Mouse (Mus musculus) embryonic fibroblast, embryonic 13.5 days (primary cell): ENCODE data around the gene Cyp2d26. TPM values are rescaled to one million over a fixed set of nuclear protein-coding genes. Genes with fewer than 3 reads are reported as not detected.

Source experiments
- H3K27ac ChIP-seq: 2 replicates; pipeline ENCODE4 v1.5.1; 2012; ENCODE audit warnings: low read length, control low read depth, inconsistent platforms; ENCODE audit not compliant: insufficient read depth
- H3K4me1 ChIP-seq: 2 replicates; pipeline ENCODE4 v1.6.1; 2011; ENCODE audit warnings: low read length; ENCODE audit not compliant: control insufficient read depth, insufficient read depth
- H3K4me3 ChIP-seq: 2 replicates; pipeline ENCODE4 v1.5.1; 2011; ENCODE audit warnings: mild to moderate bottlenecking, control low read depth, low read length; ENCODE audit not compliant: insufficient read depth
- CTCF ChIP-seq: IDR thresholded peaks from 2 replicates; pipeline ENCODE4 v1.5.1; 2011; ENCODE audit warnings: mild to moderate bottlenecking, control low read depth, low read length, moderate library complexity, borderline replicate concordance; ENCODE audit not compliant: insufficient read depth
- POLR2A ChIP-seq: IDR thresholded peaks from 2 replicates; pipeline ENCODE4 v1.6.1; 2011; ENCODE audit warnings: low read depth, mild to moderate bottlenecking, control low read depth, low read length, moderate library complexity
- polyA plus RNA-seq: library from polyadenylated mRNA; stranded (reverse); fragments of >200 nt; gene quantifications from 2 replicates; pipeline ENCODE4 v1.2.4, GENCODE M21; 2011; ENCODE audit warnings: low read depth; ENCODE audit not compliant: missing spikeins, insufficient read length

The Cyp2d26 gene
- polyA plus RNA-seq, 1 experiment, result not detected

- Histone ChIP-seq H3K4me3 (no peak overlapping the region), H3K27ac (no peak overlapping the region), H3K4me1 (no peaks in the 10 kb centered on the region)
- no peak for TF ChIP-seq POLR2A
- TF ChIP-seq CTCF, result no peak
These were observed 29.2 kb downstream of the Cyp2d26 start for GRCm38 (mm10) chr15:82764881-82765280.

GRCm38 (mm10) chr15:82763631-82764420 is 30.3 kb downstream of the Cyp2d26 start, which contains the start of gene Cyp2d40:
Gene Cyp2d40 (minus strand): TSS chr15:82764183.
- H3K4me1 ChIP-seq, result no peaks in the 10 kb centered on the region
- TF ChIP-seq CTCF, result no peak
- no peak for TF ChIP-seq POLR2A
- H3K27ac ChIP-seq, result no peak within 1 kb of the TSS
- no peak within 1 kb of the TSS for H3K4me3 ChIP-seq

DNA sequence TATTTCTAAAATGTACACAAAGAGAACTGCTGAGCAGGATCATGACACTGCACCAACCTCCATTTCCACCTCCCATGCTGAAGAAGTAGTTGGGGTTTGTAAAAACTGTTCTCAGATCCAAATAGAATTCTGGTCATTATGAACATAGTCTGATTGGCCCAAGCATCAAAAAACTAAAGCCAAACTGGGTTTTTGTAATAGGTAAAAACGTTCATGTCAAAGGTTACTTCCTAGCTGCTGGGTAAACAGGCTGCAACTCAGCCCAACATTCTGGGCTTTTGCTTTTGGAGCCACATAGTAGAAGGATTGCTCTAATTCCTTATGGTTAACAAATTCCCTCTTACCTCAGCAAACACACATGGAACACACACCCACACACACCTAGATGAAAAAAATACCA is 46.0 kb downstream of the Cyp2d26 start:
- Histone ChIP-seq H3K4me1 (no peaks in the 10 kb centered on the region), H3K27ac (no peak overlapping the region)
- no peak for TF ChIP-seq POLR2A
- TF ChIP-seq CTCF, result no peak

GRCm38 (mm10) chr15:82747516-82747915 is 46.6 kb downstream of the Cyp2d26 start:
- no peak overlapping the region for H3K4me3 ChIP-seq
- no peak for TF ChIP-seq CTCF
- TF ChIP-seq POLR2A, result no peak
- H3K27ac ChIP-seq, result no peak overlapping the region
- no peaks in the 10 kb centered on the region for H3K4me1 ChIP-seq

More for the DNA sequence above, 46.0 kb downstream of the Cyp2d26 start:
- no peak overlapping the region for H3K4me3 ChIP-seq

Other genes starting within 250 kb of the Cyp2d26 start
- not detected in 2 replicates for gene Cyp2d12, start 239.2 kb downstream of the Cyp2d26 start, polyA plus RNA-seq
- not detected in 2 replicates for gene Cyp2d34, start 173.3 kb downstream of the Cyp2d26 start, polyA plus RNA-seq
- not detected in 2 replicates for gene Cyp2d40, start 30.1 kb downstream of the Cyp2d26 start, polyA plus RNA-seq
- gene Tcf20, start 193.6 kb upstream of the Cyp2d26 start, polyA plus RNA-seq, result 53.6 and 56.9 TPM in 2 replicates
- 0.70 TPM in 1 of 2 replicates, not detected in the other for gene Nfam1, start 239.0 kb upstream of the Cyp2d26 start, polyA plus RNA-seq